Mouse (Mus musculus) stomach, postnatal 0 days (tissue): Measurements from ENCODE around the gene Rergl. TPM values are rescaled to one million over a fixed set of nuclear protein-coding genes. Genes with fewer than 3 reads are reported as not detected.

Source experiments
- ATAC-seq: fragments of 200-750 bp; cut with Nextera tagmentation; 2 replicates; pipeline ENCODE4 v1.8.0; 2017; ENCODE audit not compliant: low FRiP score, low TSS enrichment
- DNase-seq: peaks from one replicate; pipeline ENCODE4 v3.0.0-alpha.2; 2016; ENCODE audit warnings: low spot score
- H3K27ac ChIP-seq: fragments of 300-500 bp; sonication (generic); replicated peaks from 2 replicates; pipeline ENCODE4 v1.5.1; 2014; ENCODE audit warnings: mild to moderate bottlenecking, control low read depth
- H3K27me3 ChIP-seq: fragments of 300-500 bp; sonication (generic); 2 replicates; pipeline ENCODE4 v1.6.1; 2014; ENCODE audit warnings: low read length; ENCODE audit not compliant: control insufficient read depth, insufficient read depth
- H3K36me3 ChIP-seq: fragments of 300-500 bp; sonication (generic); 2 replicates; pipeline ENCODE4 v1.6.1; 2014; ENCODE audit warnings: low read length, mixed read lengths; ENCODE audit not compliant: control insufficient read depth, insufficient read depth
- H3K4me1 ChIP-seq: fragments of 300-500 bp; sonication (generic); replicated peaks from 2 replicates; pipeline ENCODE4 v1.6.1; 2014; ENCODE audit warnings: antibody characterized with exemption; ENCODE audit not compliant: control insufficient read depth, insufficient read depth
- H3K4me2 ChIP-seq: fragments of 300-500 bp; sonication (generic); replicated peaks from 2 replicates; pipeline ENCODE4 v1.6.1; 2014; ENCODE audit warnings: low read depth, mild to moderate bottlenecking, control low read depth, moderate library complexity
- H3K4me3 ChIP-seq: fragments of 300-500 bp; sonication (generic); 2 replicates; pipeline ENCODE4 v1.5.1; 2014; ENCODE audit warnings: low read depth, low read length, control low read depth
- H3K9ac ChIP-seq: fragments of 300-500 bp; sonication (generic); 2 replicates; pipeline ENCODE4 v1.6.1; 2014; ENCODE audit warnings: mild to moderate bottlenecking, low read length, control low read depth, mixed read lengths
- H3K9me3 ChIP-seq: fragments of 300-500 bp; sonication (generic); 2 replicates; pipeline ENCODE4 v1.6.1; 2016; ENCODE audit warnings: low read length; ENCODE audit not compliant: control insufficient read depth
- CTCF ChIP-seq: IDR thresholded peaks from 2 replicates; pipeline ENCODE4 v1.5.1; 2016; ENCODE audit warnings: antibody characterized with exemption, low read depth, mild to moderate bottlenecking, moderate library complexity
- EP300 ChIP-seq: optimal IDR thresholded peaks from 2 replicates; pipeline ENCODE3; 2016; ENCODE audit warnings: antibody characterized with exemption
- WGBS: fragments of 180-500 bp; shearing (Covaris S2); extraction: QIAGEN DNeasy Blood & Tissue Kit; methylation state at CpG from one replicate; pipeline ENCODE4 v1.1.7; 2014; 5-methylcytosine and 5-hydroxymethylcytosine counted together
- polyA plus RNA-seq: library from polyadenylated mRNA; unstranded; fragments of >200 nt; fragmentation: Nextera tagmentation; extraction: Ambion mirVana; gene quantifications from 2 replicates; pipeline ENCODE4 v1.2.1, GENCODE M21; 2015

Rergl gene
- polyA plus RNA-seq, 1 experiment from 2014 or later, result 2.6 TPM

DNA sequence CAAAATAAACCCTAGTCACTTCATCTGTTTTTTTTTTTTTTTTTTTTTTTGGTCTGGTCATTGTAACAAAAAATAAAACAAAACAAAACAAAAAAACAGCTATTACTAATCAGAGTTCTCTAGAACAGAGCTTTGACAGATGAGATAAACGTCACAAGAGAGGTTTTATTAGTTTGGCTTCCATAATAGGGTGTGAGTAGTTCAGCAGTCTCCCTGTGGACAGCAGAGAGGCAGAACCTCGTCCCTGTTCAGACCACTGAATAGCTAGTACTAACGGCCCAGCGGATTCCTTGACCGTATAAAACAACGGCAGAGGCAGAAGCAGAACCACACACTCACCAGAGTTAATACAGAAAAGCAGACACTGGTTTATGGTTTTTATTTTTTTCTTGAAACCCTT, 36.8 kb downstream of the Rergl start:
- no peak for ATAC-seq
- Histone ChIP-seq H3K27me3 (no peaks in the 10 kb centered on the region), H3K9ac (no peak overlapping the region), H3K4me2 (no peak overlapping the region), H3K4me1 (no peaks in the 10 kb centered on the region), H3K27ac (no peak overlapping the region), H3K4me3 (no peak overlapping the region), H3K36me3 (no peaks in the 10 kb centered on the region), H3K9me3 (no peaks in the 10 kb centered on the region)
- no peak for TF ChIP-seq CTCF
- no peak for TF ChIP-seq EP300
- 70% methylated on average over 6 of the region's 6 CpGs for WGBS
- no peak for DNase-seq

- no peaks in the 10 kb centered on the region for H3K36me3 ChIP-seq
- DNase-seq (no peak), ATAC-seq (no peak)
- no peak overlapping the region for H3K27ac ChIP-seq
- no peak overlapping the region for H3K9ac ChIP-seq
- H3K27me3 ChIP-seq, result no peaks in the 10 kb centered on the region
- H3K4me3 ChIP-seq, result no peak overlapping the region
- no peaks in the 10 kb centered on the region for H3K4me1 ChIP-seq
- no peak overlapping the region for H3K4me2 ChIP-seq
- WGBS, result 81% methylated on average over 2 of the region's 2 CpGs
- no peaks in the 10 kb centered on the region for H3K9me3 ChIP-seq
- no peak for TF ChIP-seq CTCF
- TF ChIP-seq EP300, result no peak
Observed at GRCm38 (mm10) chr6:139464292-139464691, 37.5 kb downstream of the Rergl start.

- H3K4me1 ChIP-seq, result no peaks in the 10 kb centered on the region
- no peaks in the 10 kb centered on the region for H3K27me3 ChIP-seq
- H3K4me2 ChIP-seq, result no peak overlapping the region
- H3K9ac ChIP-seq, result no peak overlapping the region
- TF ChIP-seq EP300, result no peak
- peak; percentile 56 for TF ChIP-seq CTCF
- DNase-seq (no peak), ATAC-seq (no peak)
- H3K36me3 ChIP-seq, result no peaks in the 10 kb centered on the region
- WGBS, result 25% methylated on average over 5 of the region's 5 CpGs
- no peaks in the 10 kb centered on the region for H3K9me3 ChIP-seq
- no peak overlapping the region for H3K27ac ChIP-seq
- no peak overlapping the region for H3K4me3 ChIP-seq
Observed at GRCm38 (mm10) chr6:139461094-139461493, 40.7 kb downstream of the Rergl start.

GRCm38 (mm10) chr6:139460470-139460869, 41.3 kb downstream of the Rergl start:
- no peak overlapping the region for H3K4me2 ChIP-seq
- 87% methylated on average over 10 of the region's 10 CpGs for WGBS
- no peak for TF ChIP-seq EP300
- no peak for TF ChIP-seq CTCF

DNA sequence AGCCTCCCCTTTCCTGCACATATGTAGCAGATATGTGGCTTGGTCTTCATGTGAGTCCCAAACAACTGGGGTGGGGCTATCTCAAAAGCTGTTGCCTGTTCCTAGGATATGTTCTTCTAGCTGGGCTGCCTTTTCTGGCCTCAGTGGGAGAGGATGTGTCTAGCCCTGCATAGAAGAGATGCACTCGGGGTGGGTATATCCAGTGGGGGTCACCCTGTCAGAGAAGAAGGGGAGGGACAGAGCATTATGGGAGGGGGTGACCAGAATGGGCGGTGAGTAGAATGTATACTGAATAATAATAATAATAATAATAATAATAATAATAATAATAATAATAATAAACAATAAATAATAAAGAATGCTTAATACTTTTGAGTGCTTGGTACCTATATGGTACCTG, 57.8 kb downstream of the Rergl start:
- WGBS, result 77% methylated on average over 2 of the region's 2 CpGs
- Histone ChIP-seq H3K36me3 (no peaks in the 10 kb centered on the region), H3K9ac (no peak overlapping the region), H3K27ac (no peak overlapping the region), H3K4me1 (no peaks in the 10 kb centered on the region), H3K9me3 (no peaks in the 10 kb centered on the region), H3K4me3 (no peak overlapping the region), H3K27me3 (no peaks in the 10 kb centered on the region), H3K4me2 (no peak overlapping the region)
- DNase-seq (no peak), ATAC-seq (no peak)
- TF ChIP-seq EP300 (no peak), CTCF (no peak)

More at GRCm38 (mm10) chr6:139460470-139460869, 41.3 kb downstream of the Rergl start:
- ATAC-seq (no peak), DNase-seq (no peak)
- no peaks in the 10 kb centered on the region for H3K4me1 ChIP-seq
- no peaks in the 10 kb centered on the region for H3K36me3 ChIP-seq
- H3K4me3 ChIP-seq, result no peak overlapping the region
- H3K9me3 ChIP-seq, result no peaks in the 10 kb centered on the region
- no peak overlapping the region for H3K27ac ChIP-seq
- no peaks in the 10 kb centered on the region for H3K27me3 ChIP-seq
- H3K9ac ChIP-seq, result no peak overlapping the region

Other genes with a start within 250 kb of the Rergl start
- 5.1 and 6.6 TPM in 2 replicates for gene Pik3c2g, start 85.2 kb upstream of the Rergl start, polyA plus RNA-seq